12 mouse cellular contexts compared by ENCODE assay signal in genomic region chr17:43267046-43267749, GRCm38 (mm10). TPM values are rescaled to one million over a fixed set of nuclear protein-coding genes. Genes with fewer than 3 reads are reported as not detected.
A peak's percentile ranks its signal among the peaks of the same experiment; 100 is the strongest.
DNase-seq lines count a peak whose midpoint lies in the region; ATAC-seq and TF ChIP-seq lines count a peak whose summit lies in the region.
"Had no signal": no experiment of that assay in that cellular context is flagged by ENCODE, and none has a peak within 500 bp of the region (broad histone marks: within the 10 kb centered on the region; RNA-seq: fewer than 3 reads in every experiment).

No protein-coding gene starts in this region.

- DNase-seq in hindbrain, postnatal 0 days (ENCODE audit: low spot score): no peak
- DNase-seq in hindbrain, embryonic 11.5 days (ENCODE audit: low spot score): no peak
- peak; percentile 35 for DNase-seq in thymus, adult 2 months
- DNase-seq in thymus, adult 18-20 months: no peak
- peak; percentile 23 for DNase-seq in induced T-regulatory cell, adult 2 months (ENCODE audit: low read depth)
- DNase-seq in thymus, postnatal 36 days: peak; percentile 28 to 33
- DNase-seq in adrenal gland, adult 18-20 months (ENCODE audit: low spot score in 2 of 2): no peak
- no peak for DNase-seq in spleen, adult 12 weeks (ENCODE audit: low spot score)
- DNase-seq: left cerebral cortex, postnatal 4 days had no signal

- no peaks in the 10 kb centered on the region for H3K36me3 ChIP-seq in hindbrain, postnatal 0 days (ENCODE audit: insufficient read depth, low read length)
- H3K36me3 ChIP-seq in hindbrain, embryonic 11.5 days (ENCODE audit: control insufficient read depth, insufficient read depth, low read length): no peaks in the 10 kb centered on the region
- no peaks in the 10 kb centered on the region for H3K36me3 ChIP-seq in thymus, adult 2 months (ENCODE audit: control insufficient read depth, insufficient read depth, low read length)
- H3K36me3 ChIP-seq: embryonic facial prominence, embryonic 12.5 days; stomach, embryonic 15.5 days had no signal

- no peak overlapping the region for H3K9ac ChIP-seq in hindbrain, postnatal 0 days (replicated peaks; ENCODE audit: low read length)
- H3K9ac ChIP-seq in hindbrain, embryonic 11.5 days (ENCODE audit: low read depth, low read length): no peak overlapping the region
- H3K9ac ChIP-seq: embryonic facial prominence, embryonic 12.5 days; stomach, embryonic 15.5 days had no signal

- H3K4me1 ChIP-seq in hindbrain, postnatal 0 days (ENCODE audit: insufficient read depth, low read length): no peaks in the 10 kb centered on the region
- H3K4me1 ChIP-seq in hindbrain, embryonic 11.5 days (replicated peaks; ENCODE audit: control insufficient read depth, insufficient read depth, low read length): no peaks in the 10 kb centered on the region
- H3K4me1 ChIP-seq in thymus, adult 2 months (replicated peaks; ENCODE audit: control insufficient read depth, insufficient read depth, low read length): peaks cover 9% of the 10 kb centered on the region
- H3K4me1 ChIP-seq: embryonic facial prominence, embryonic 12.5 days; stomach, embryonic 15.5 days had no signal

- peaks cover 4% of the 10 kb centered on the region; the same call in 1 of the 2 replicates for H3K9me3 ChIP-seq in hindbrain, postnatal 0 days (ENCODE audit: low read length)
- no peaks in the 10 kb centered on the region for H3K9me3 ChIP-seq in hindbrain, embryonic 11.5 days (ENCODE audit: control insufficient read depth, low read length)
- H3K9me3 ChIP-seq: stomach, embryonic 15.5 days had no signal

- no peak overlapping the region for H3K27ac ChIP-seq in hindbrain, postnatal 0 days
- no peak overlapping the region for H3K27ac ChIP-seq in hindbrain, embryonic 11.5 days (ENCODE audit: low read depth, low read length)
- no peak overlapping the region for H3K27ac ChIP-seq in thymus, adult 2 months (ENCODE audit: control insufficient read depth, insufficient read depth, low read length)
- H3K27ac ChIP-seq: embryonic facial prominence, embryonic 12.5 days; stomach, embryonic 15.5 days had no signal

- peak; percentile 37 for TF ChIP-seq CTCF in hindbrain, postnatal 0 days (IDR thresholded peaks at IDR 0.05; ENCODE audit: low read depth)
- peak; percentile 32; the same call in 1 of the 2 replicates for TF ChIP-seq CTCF in thymus, adult 2 months (IDR thresholded peaks at IDR 0.05; ENCODE audit: borderline replicate concordance, control insufficient read depth, extremely low read depth, insufficient read depth, low read length, poor library complexity)

- H3K27me3 ChIP-seq in hindbrain, postnatal 0 days (ENCODE audit: insufficient read depth, low read length): no peaks in the 10 kb centered on the region
- no peaks in the 10 kb centered on the region for H3K27me3 ChIP-seq in hindbrain, embryonic 11.5 days (ENCODE audit: control insufficient read depth, insufficient read depth, low read length)
- no peaks in the 10 kb centered on the region for H3K27me3 ChIP-seq in thymus, adult 2 months (ENCODE audit: control insufficient read depth, insufficient read depth, low read length)
- H3K27me3 ChIP-seq: embryonic facial prominence, embryonic 12.5 days; stomach, embryonic 15.5 days had no signal

- TF ChIP-seq POLR2A in thymus, adult 2 months (IDR thresholded peaks at IDR 0.05; ENCODE audit: control insufficient read depth, extremely low read depth, insufficient read depth, low read length, poor library complexity): no peak

- no peak for ATAC-seq in hindbrain, postnatal 0 days
- no peak for ATAC-seq in hindbrain, embryonic 11.5 days (ENCODE audit: low FRiP score)

- H3K4me3 ChIP-seq in hindbrain, postnatal 0 days (ENCODE audit: low read length): no peak overlapping the region
- no peak overlapping the region for H3K4me3 ChIP-seq in hindbrain, embryonic 11.5 days (ENCODE audit: low read depth, low read length)
- H3K4me3 ChIP-seq in thymus, adult 2 months (ENCODE audit: control insufficient read depth, insufficient read depth, low read length): no peak overlapping the region
- H3K4me3 ChIP-seq: embryonic facial prominence, embryonic 12.5 days; stomach, embryonic 15.5 days had no signal

- H3K4me2 ChIP-seq in hindbrain, postnatal 0 days (ENCODE audit: low read depth, low read length): no peak overlapping the region
- H3K4me2 ChIP-seq in hindbrain, embryonic 11.5 days (replicated peaks; ENCODE audit: low read depth, low read length): no peak overlapping the region
- H3K4me2 ChIP-seq: embryonic facial prominence, embryonic 12.5 days; stomach, embryonic 15.5 days had no signal

- 93% methylated on average over 9 of the region's 9 CpGs for WGBS in hindbrain, postnatal 0 days
- WGBS in hindbrain, embryonic 11.5 days: 92% methylated on average over 9 of the region's 9 CpGs
- 50% methylated on average over 9 of the region's 9 CpGs for WGBS in thymus, adult 2 months

RNA-seq across cellular contexts. Expression of gene Adgrf1, which starts 2.9 kb away (rescaled TPM):
- 0.11 TPM in 1 of 2 replicates, not detected in the other for total RNA-seq in hindbrain, postnatal 0 days (2014; rRNA removed)
- polyA plus RNA-seq in hindbrain, postnatal 0 days (2015; fragmentation: Nextera tagmentation; extraction: Ambion mirVana): not detected in 2 replicates
- polyA plus RNA-seq in hindbrain, embryonic 11.5 days (2014; fragmentation: Nextera tagmentation; extraction: Ambion mirVana): not detected in 2 replicates
- polyA plus RNA-seq in thymus, adult 2 months (2012; rRNA removed): 0.04 and 0.08 TPM in 2 replicates
- total RNA-seq in adrenal gland, adult 18-20 months (2021): not detected
- total RNA-seq: left cerebral cortex, postnatal 4 days had no signal
- polyA plus RNA-seq: embryonic facial prominence, embryonic 12.5 days; heart, embryonic 14.5 days had no signal

Comparison
In these comparisons a context has a peak if more than half of its experiments do, and no peak if none do; other contexts are left out.
1. DNase-seq: peak in thymus, adult 2 months (single experiment), induced T-regulatory cell, adult 2 months (single experiment) and thymus, postnatal 36 days (2 of 2); none in hindbrain, postnatal 0 days (single experiment), hindbrain, embryonic 11.5 days (single experiment), thymus, adult 18-20 months (0 of 2), adrenal gland, adult 18-20 months (0 of 2) and spleen, adult 12 weeks (single experiment).